Mouse (Mus musculus) heart, embryonic 15.5 days (tissue): Measurements from ENCODE around the gene Paqr4. TPM values are rescaled to one million over a fixed set of nuclear protein-coding genes. Genes with fewer than 3 reads are reported as not detected.

Source experiments
- ATAC-seq: fragments of 200-750 bp; cut with Nextera tagmentation; replicated peaks from 2 replicates; pipeline ENCODE4 v1.8.0; 2017; ENCODE audit warnings: low read depth, moderate TSS enrichment; ENCODE audit not compliant: insufficient number of reproducible peaks, insufficient read depth, low FRiP score
- H3K27ac ChIP-seq: fragments of 300-500 bp; sonication (generic); 2 replicates; pipeline ENCODE4 v1.5.1; 2015; ENCODE audit warnings: mild to moderate bottlenecking, inconsistent platforms
- H3K27me3 ChIP-seq: fragments of 300-500 bp; sonication (generic); 2 replicates; pipeline ENCODE4 v1.6.1; 2015; ENCODE audit warnings: inconsistent platforms
- H3K36me3 ChIP-seq: fragments of 300-500 bp; sonication (generic); 2 replicates; pipeline ENCODE4 v1.6.1; 2015; ENCODE audit warnings: mild to moderate bottlenecking, inconsistent platforms
- H3K4me1 ChIP-seq: fragments of 300-500 bp; sonication (generic); replicated peaks from 2 replicates; pipeline ENCODE4 v1.6.1; 2015; ENCODE audit warnings: inconsistent platforms
- H3K4me2 ChIP-seq: fragments of 300-500 bp; sonication (generic); 2 replicates; pipeline ENCODE4 v1.6.1; 2015; ENCODE audit warnings: inconsistent platforms, mild to moderate bottlenecking, moderate library complexity
- H3K4me3 ChIP-seq: fragments of 300-500 bp; sonication (generic); 2 replicates; pipeline ENCODE4 v1.5.1; 2015; ENCODE audit warnings: mild to moderate bottlenecking, inconsistent platforms
- H3K9ac ChIP-seq: fragments of 300-500 bp; sonication (generic); 2 replicates; pipeline ENCODE4 v1.6.1; 2015; ENCODE audit warnings: mild to moderate bottlenecking, inconsistent platforms
- H3K9me3 ChIP-seq: fragments of 300-500 bp; sonication (generic); replicated peaks from 2 replicates; pipeline ENCODE4 v1.6.1; 2016; ENCODE audit warnings: inconsistent platforms
- WGBS: fragments of 180-500 bp; shearing (Covaris S2); methylation state at CpG from one replicate; pipeline ENCODE4 v1.1.7; 2015; ENCODE audit warnings: mixed read lengths; 5-methylcytosine and 5-hydroxymethylcytosine counted together
- polyA plus RNA-seq: library from polyadenylated mRNA; unstranded; fragments of >200 nt; fragmentation: Nextera tagmentation; extraction: Ambion mirVana; gene quantifications from 2 replicates; pipeline ENCODE4 v1.2.1, GENCODE M21; 2015

The Paqr4 gene
- polyA plus RNA-seq = 13.5 and 18.7 TPM in 2 replicates

- Histone ChIP-seq H3K27me3 (peaks cover 60% of the 10 kb centered on the region), H3K4me3 (peak within 1 kb of the TSS; percentile 75), H3K9me3 (no peaks in the 10 kb centered on the region), H3K36me3 (peaks cover 3% of the 10 kb centered on the region; the same call in 1 of the 2 replicates), H3K4me1 (peaks cover 52% of the 10 kb centered on the region), H3K27ac (peak within 1 kb of the TSS; percentile 69), H3K9ac (peak within 1 kb of the TSS; percentile 74), H3K4me2 (peak within 1 kb of the TSS; percentile 99)
- ATAC-seq = peak; percentile 4; the same call in 1 of the 2 replicates
- WGBS = 7% methylated on average over 13 of the region's 13 CpGs
These were observed at the start of gene Paqr4 for GRCm38 (mm10) chr17:23740598-23741021. TSS of gene Paqr4 (minus strand) at chr17:23740867.

GRCm38 (mm10) chr17:23789749-23790268 is 49.1 kb upstream of the Paqr4 start:
- WGBS = 15% methylated on average over 8 of the region's 8 CpGs
- no peak for ATAC-seq
- H3K9ac ChIP-seq = peak overlapping the region; percentile 63

GRCm38 (mm10) chr17:23788973-23789372 is 48.3 kb upstream of the Paqr4 start:
- H3K9ac ChIP-seq = no peak overlapping the region
- H3K27ac ChIP-seq = no peak overlapping the region
- no peak overlapping the region for H3K4me2 ChIP-seq
- no peak overlapping the region for H3K4me3 ChIP-seq
- no peak for ATAC-seq
- no peaks in the 10 kb centered on the region for H3K9me3 ChIP-seq
- 86% methylated on average over 4 of the region's 4 CpGs for WGBS
- no peaks in the 10 kb centered on the region for H3K27me3 ChIP-seq
- H3K4me1 ChIP-seq = peaks cover 25% of the 10 kb centered on the region
- no peaks in the 10 kb centered on the region for H3K36me3 ChIP-seq

More at GRCm38 (mm10) chr17:23789749-23790268, 49.1 kb upstream of the Paqr4 start:
- H3K4me1 ChIP-seq = peaks cover 25% of the 10 kb centered on the region
- H3K36me3 ChIP-seq = no peaks in the 10 kb centered on the region
- H3K27me3 ChIP-seq = no peaks in the 10 kb centered on the region
- H3K9me3 ChIP-seq = no peaks in the 10 kb centered on the region
- peak overlapping the region; percentile 80 for H3K4me2 ChIP-seq
- peak overlapping the region; percentile 50 for H3K4me3 ChIP-seq
- H3K27ac ChIP-seq = peak overlapping the region; percentile 85

- no peaks in the 10 kb centered on the region for H3K9me3 ChIP-seq
- peak overlapping the region; percentile 55 for H3K4me3 ChIP-seq
- no peak overlapping the region for H3K9ac ChIP-seq
- H3K36me3 ChIP-seq = no peaks in the 10 kb centered on the region
- peaks cover 25% of the 10 kb centered on the region for H3K4me1 ChIP-seq
- 18% methylated on average over 13 of the region's 13 CpGs for WGBS
- no peak overlapping the region for H3K27ac ChIP-seq
- ATAC-seq = no peak
- peak overlapping the region; percentile 95 for H3K4me2 ChIP-seq
- no peaks in the 10 kb centered on the region for H3K27me3 ChIP-seq
These were observed 45.9 kb upstream of the Paqr4 start for GRCm38 (mm10) chr17:23786510-23786931.

- peaks cover 22% of the 10 kb centered on the region for H3K4me1 ChIP-seq
- WGBS = 4% methylated on average over 43 of the region's 43 CpGs
- peak within 1 kb of the TSS; percentile 66 for H3K9ac ChIP-seq
- no peaks in the 10 kb centered on the region for H3K27me3 ChIP-seq
- no peaks in the 10 kb centered on the region for H3K36me3 ChIP-seq
- peak within 1 kb of the TSS; percentile 95 for H3K4me2 ChIP-seq
- ATAC-seq = peak; percentile 70
- no peaks in the 10 kb centered on the region for H3K9me3 ChIP-seq
- H3K4me3 ChIP-seq = peak within 1 kb of the TSS; percentile 55
- no peak within 1 kb of the TSS for H3K27ac ChIP-seq
These were observed 45.1 kb upstream of the Paqr4 start, which contains the start of gene Flywch2 for GRCm38 (mm10) chr17:23785561-23786471. TSS of gene Flywch2 (minus strand) at chr17:23786081.

- no peak overlapping the region for H3K9ac ChIP-seq
- H3K27me3 ChIP-seq = no peaks in the 10 kb centered on the region
- peaks cover 12% of the 10 kb centered on the region for H3K4me1 ChIP-seq
- H3K27ac ChIP-seq = no peak overlapping the region
- H3K9me3 ChIP-seq = no peaks in the 10 kb centered on the region
- H3K4me2 ChIP-seq = no peak overlapping the region
- no peak overlapping the region for H3K4me3 ChIP-seq
- ATAC-seq = no peak
- no peaks in the 10 kb centered on the region for H3K36me3 ChIP-seq
These were observed 42.7 kb upstream of the Paqr4 start for GRCm38 (mm10) chr17:23783352-23783751.

GRCm38 (mm10) chr17:23778447-23778846 is 37.8 kb upstream of the Paqr4 start:
- Histone ChIP-seq H3K27ac (no peak overlapping the region), H3K4me1 (no peaks in the 10 kb centered on the region), H3K27me3 (no peaks in the 10 kb centered on the region), H3K4me2 (no peak overlapping the region), H3K4me3 (no peak overlapping the region), H3K36me3 (no peaks in the 10 kb centered on the region), H3K9ac (no peak overlapping the region), H3K9me3 (no peaks in the 10 kb centered on the region)
- WGBS = 38% methylated on average over 2 of the region's 2 CpGs
- ATAC-seq = no peak

- Histone ChIP-seq H3K4me3 (no peak overlapping the region), H3K4me2 (no peak overlapping the region), H3K27me3 (no peaks in the 10 kb centered on the region), H3K36me3 (no peaks in the 10 kb centered on the region), H3K27ac (no peak overlapping the region), H3K9me3 (no peaks in the 10 kb centered on the region), H3K9ac (no peak overlapping the region), H3K4me1 (no peaks in the 10 kb centered on the region)
- no peak for ATAC-seq
- 68% methylated on average over 2 of the region's 2 CpGs for WGBS
These were observed 36.5 kb upstream of the Paqr4 start for GRCm38 (mm10) chr17:23777141-23777540.

GRCm38 (mm10) chr17:23776216-23776615 is 35.5 kb upstream of the Paqr4 start:
- no peak for ATAC-seq
- Histone ChIP-seq H3K4me1 (0 out of 2 replicates have a peak, but pooled peaks cover 3% of the 10 kb centered on the region), H3K36me3 (no peaks in the 10 kb centered on the region), H3K27me3 (no peaks in the 10 kb centered on the region), H3K4me2 (no peak overlapping the region), H3K9me3 (no peaks in the 10 kb centered on the region), H3K9ac (no peak overlapping the region), H3K27ac (no peak overlapping the region), H3K4me3 (no peak overlapping the region)
- 74% methylated on average over 10 of the region's 10 CpGs for WGBS

GRCm38 (mm10) chr17:23774090-23774489 is 33.4 kb upstream of the Paqr4 start:
- no peaks in the 10 kb centered on the region for H3K27me3 ChIP-seq
- H3K36me3 ChIP-seq = no peaks in the 10 kb centered on the region
- no peak for ATAC-seq
- 3% methylated on average over 12 of the region's 12 CpGs for WGBS
- H3K4me3 ChIP-seq = no peak overlapping the region
- H3K9me3 ChIP-seq = no peaks in the 10 kb centered on the region
- no peak overlapping the region for H3K9ac ChIP-seq
- peaks cover 13% of the 10 kb centered on the region for H3K4me1 ChIP-seq
- H3K27ac ChIP-seq = no peak overlapping the region
- H3K4me2 ChIP-seq = no peak overlapping the region

GRCm38 (mm10) chr17:23773676-23774075 is 33.0 kb upstream of the Paqr4 start:
- ATAC-seq = no peak
- H3K36me3 ChIP-seq = no peaks in the 10 kb centered on the region
- H3K27me3 ChIP-seq = no peaks in the 10 kb centered on the region
- no peak overlapping the region for H3K27ac ChIP-seq
- 70% methylated on average over 6 of the region's 6 CpGs for WGBS
- no peaks in the 10 kb centered on the region for H3K9me3 ChIP-seq
- no peak overlapping the region for H3K4me3 ChIP-seq
- H3K9ac ChIP-seq = no peak overlapping the region
- H3K4me1 ChIP-seq = peaks cover 13% of the 10 kb centered on the region
- no peak overlapping the region for H3K4me2 ChIP-seq
